Mouse (Mus musculus): Measurements from ENCODE around the gene Cited4. TPM values are rescaled to one million over a fixed set of nuclear protein-coding genes. Genes with fewer than 3 reads are reported as not detected.

Cited4 gene
- total and polyA plus RNA-seq, 2 experiments from 2014 or later = 5.2 to 6.6 TPM

GRCm38 (mm10) chr4:120671046-120671445 is 4.7 kb downstream of the Cited4 start:
- H3K9ac ChIP-seq (replicated peaks; ENCODE audit: low read length, poor library complexity, severe bottlenecking) = no peak overlapping the region
- no peak overlapping the region for H3K4me3 ChIP-seq (ENCODE audit: low read depth, low read length)
- ATAC-seq (ENCODE audit: low FRiP score) = no peak
- no peak overlapping the region for H3K4me2 ChIP-seq (ENCODE audit: low read depth, low read length, poor library complexity, severe bottlenecking)
- TF ChIP-seq CTCF (IDR thresholded peaks at IDR 0.05) = no peak
- DNase-seq (ENCODE audit: low spot score) = no peak
- no peaks in the 10 kb centered on the region for H3K36me3 ChIP-seq (ENCODE audit: insufficient read depth, low read length)
- peaks cover 13% of the 10 kb centered on the region; the same call in 1 of the 2 replicates for H3K27me3 ChIP-seq (ENCODE audit: insufficient read depth, low read length)
- 23% methylated on average over 12 of the region's 12 CpGs for WGBS
- no peaks in the 10 kb centered on the region for H3K9me3 ChIP-seq (ENCODE audit: low read length)
- no peaks in the 10 kb centered on the region; the same call in 1 of the 2 replicates for H3K4me1 ChIP-seq (ENCODE audit: insufficient read depth, low read length)
- H3K27ac ChIP-seq (ENCODE audit: low read depth, low read length) = no peak overlapping the region

GRCm38 (mm10) chr4:120673606-120674005 is 7.2 kb downstream of the Cited4 start:
- 87% methylated on average over 3 of the region's 3 CpGs for WGBS

GRCm38 (mm10) chr4:120674775-120675451 is 8.5 kb downstream of the Cited4 start:
- Histone ChIP-seq H3K9ac (replicated peaks; ENCODE audit: low read length, poor library complexity, severe bottlenecking) (no peak overlapping the region), H3K27me3 (ENCODE audit: insufficient read depth, low read length) (no peaks in the 10 kb centered on the region), H3K4me3 (ENCODE audit: low read depth, low read length) (no peak overlapping the region), H3K9me3 (ENCODE audit: low read length) (no peaks in the 10 kb centered on the region), H3K4me1 (ENCODE audit: insufficient read depth, low read length) (no peaks in the 10 kb centered on the region), H3K36me3 (ENCODE audit: insufficient read depth, low read length) (no peaks in the 10 kb centered on the region), H3K4me2 (ENCODE audit: low read depth, low read length, poor library complexity, severe bottlenecking) (no peak overlapping the region), H3K27ac (ENCODE audit: low read depth, low read length) (no peak overlapping the region)
- DNase-seq (ENCODE audit: low spot score) (no peak), ATAC-seq (ENCODE audit: low FRiP score) (no peak)
- no peak for TF ChIP-seq CTCF (IDR thresholded peaks at IDR 0.05)
- 70% methylated on average over 8 of the region's 8 CpGs for WGBS

More at GRCm38 (mm10) chr4:120673606-120674005, 7.2 kb downstream of the Cited4 start:
- Histone ChIP-seq H3K27ac (ENCODE audit: low read depth, low read length) (no peak overlapping the region), H3K27me3 (ENCODE audit: insufficient read depth, low read length) (peaks cover 5% of the 10 kb centered on the region; the same call in 1 of the 2 replicates), H3K4me1 (ENCODE audit: insufficient read depth, low read length) (no peaks in the 10 kb centered on the region), H3K9ac (replicated peaks; ENCODE audit: low read length, poor library complexity, severe bottlenecking) (no peak overlapping the region), H3K4me2 (ENCODE audit: low read depth, low read length, poor library complexity, severe bottlenecking) (no peak overlapping the region), H3K4me3 (ENCODE audit: low read depth, low read length) (no peak overlapping the region), H3K9me3 (ENCODE audit: low read length) (no peaks in the 10 kb centered on the region), H3K36me3 (ENCODE audit: insufficient read depth, low read length) (no peaks in the 10 kb centered on the region)
- TF ChIP-seq CTCF (IDR thresholded peaks at IDR 0.05) = no peak
- ATAC-seq (ENCODE audit: low FRiP score) (no peak), DNase-seq (ENCODE audit: low spot score) (no peak)

GRCm38 (mm10) chr4:120675640-120676039 is 9.3 kb downstream of the Cited4 start:
- no peak overlapping the region for H3K4me3 ChIP-seq (ENCODE audit: low read depth, low read length)
- no peak overlapping the region for H3K27ac ChIP-seq (ENCODE audit: low read depth, low read length)
- no peaks in the 10 kb centered on the region for H3K4me1 ChIP-seq (ENCODE audit: insufficient read depth, low read length)
- DNase-seq (ENCODE audit: low spot score) (no peak), ATAC-seq (ENCODE audit: low FRiP score) (no peak)
- no peaks in the 10 kb centered on the region for H3K27me3 ChIP-seq (ENCODE audit: insufficient read depth, low read length)
- 79% methylated on average over 2 of the region's 2 CpGs for WGBS
- no peaks in the 10 kb centered on the region for H3K9me3 ChIP-seq (ENCODE audit: low read length)
- no peak overlapping the region for H3K4me2 ChIP-seq (ENCODE audit: low read depth, low read length, poor library complexity, severe bottlenecking)
- no peak overlapping the region for H3K9ac ChIP-seq (replicated peaks; ENCODE audit: low read length, poor library complexity, severe bottlenecking)
- no peaks in the 10 kb centered on the region for H3K36me3 ChIP-seq (ENCODE audit: insufficient read depth, low read length)
- no peak for TF ChIP-seq CTCF (IDR thresholded peaks at IDR 0.05)

- no peak overlapping the region for H3K27ac ChIP-seq (ENCODE audit: low read depth, low read length)
- no peak overlapping the region for H3K4me3 ChIP-seq (ENCODE audit: low read depth, low read length)
- no peak overlapping the region for H3K9ac ChIP-seq (replicated peaks; ENCODE audit: low read length, poor library complexity, severe bottlenecking)
- DNase-seq (ENCODE audit: low spot score) (peak; percentile 46), ATAC-seq (ENCODE audit: low FRiP score) (no peak)
- no peaks in the 10 kb centered on the region for H3K27me3 ChIP-seq (ENCODE audit: insufficient read depth, low read length)
- H3K36me3 ChIP-seq (ENCODE audit: insufficient read depth, low read length) = no peaks in the 10 kb centered on the region
- TF ChIP-seq CTCF (IDR thresholded peaks at IDR 0.05) = peak; percentile 86
- no peak overlapping the region for H3K4me2 ChIP-seq (ENCODE audit: low read depth, low read length, poor library complexity, severe bottlenecking)
- no peaks in the 10 kb centered on the region for H3K9me3 ChIP-seq (ENCODE audit: low read length)
- no peaks in the 10 kb centered on the region for H3K4me1 ChIP-seq (ENCODE audit: insufficient read depth, low read length)
- WGBS = 52% methylated on average over 7 of the region's 7 CpGs
Measured at GRCm38 (mm10) chr4:120680953-120681352, 14.6 kb downstream of the Cited4 start.

- ATAC-seq (ENCODE audit: low FRiP score) = no peak
- H3K9me3 ChIP-seq (ENCODE audit: low read length) = no peaks in the 10 kb centered on the region
Measured at GRCm38 (mm10) chr4:120682168-120682567, 15.8 kb downstream of the Cited4 start.

More at GRCm38 (mm10) chr4:120682168-120682567, 15.8 kb downstream of the Cited4 start:
- no peaks in the 10 kb centered on the region for H3K4me1 ChIP-seq (ENCODE audit: insufficient read depth, low read length)
- no peaks in the 10 kb centered on the region for H3K36me3 ChIP-seq (ENCODE audit: insufficient read depth, low read length)
- H3K27ac ChIP-seq (ENCODE audit: low read depth, low read length) = no peak overlapping the region
- H3K9ac ChIP-seq (replicated peaks; ENCODE audit: low read length, poor library complexity, severe bottlenecking) = no peak overlapping the region
- no peak overlapping the region for H3K4me2 ChIP-seq (ENCODE audit: low read depth, low read length, poor library complexity, severe bottlenecking)
- WGBS = 40% methylated on average over 10 of the region's 10 CpGs
- H3K4me3 ChIP-seq (ENCODE audit: low read depth, low read length) = no peak overlapping the region
- peak; percentile 53 for DNase-seq (ENCODE audit: low spot score)
- H3K27me3 ChIP-seq (ENCODE audit: insufficient read depth, low read length) = no peaks in the 10 kb centered on the region
- peak; percentile 80 for TF ChIP-seq CTCF (IDR thresholded peaks at IDR 0.05)

Measured in midbrain, postnatal 0 days (tissue).